Mouse (Mus musculus): ENCODE results near the gene Cnnm3.

- TF ChIP-seq CTCF (conservative IDR thresholded peaks at IDR 0.05; ENCODE audit: low read length) (no peak), POU5F1 (IDR thresholded peaks at IDR 0.05; ENCODE audit: borderline replicate concordance, low read length) (no peak)
These were observed 3.4 kb upstream of the Cnnm3 start for GRCm38 (mm10) chr1:36508238-36508637.
